18 mouse cellular contexts compared by ENCODE assay signal in genomic region chr1:156764584-156764983, GRCm38 (mm10). TPM values are rescaled to one million over a fixed set of nuclear protein-coding genes. Genes with fewer than 3 reads are reported as not detected.
DNase-seq lines count a peak whose midpoint lies in the region; ATAC-seq and TF ChIP-seq lines count a peak whose summit lies in the region.
"Had no signal": no experiment of that assay in that cellular context is flagged by ENCODE, and none has a peak within 500 bp of the region (broad histone marks: within the 10 kb centered on the region; RNA-seq: fewer than 3 reads in every experiment).

No protein-coding gene starts in this region.

- no peak overlapping the region for H3K4me2 ChIP-seq in stomach, postnatal 0 days (replicated peaks; ENCODE audit: low read depth)
- no peak overlapping the region for H3K4me2 ChIP-seq in midbrain, embryonic 11.5 days
- H3K4me2 ChIP-seq: embryonic facial prominence, embryonic 13.5 days; heart, embryonic 12.5 days; midbrain, embryonic 15.5 days had no signal

- peaks cover 4% of the 10 kb centered on the region; the same call in 1 of the 2 replicates for H3K9me3 ChIP-seq in stomach, postnatal 0 days (ENCODE audit: control insufficient read depth, low read length)
- H3K9me3 ChIP-seq in midbrain, embryonic 11.5 days (ENCODE audit: control insufficient read depth, low read length) = peaks cover 7% of the 10 kb centered on the region; the same call in 1 of the 2 replicates
- H3K9me3 ChIP-seq: midbrain, embryonic 15.5 days had no signal

- H3K9ac ChIP-seq in stomach, postnatal 0 days (ENCODE audit: low read length) = no peak overlapping the region
- H3K9ac ChIP-seq in midbrain, embryonic 11.5 days (ENCODE audit: low read length) = no peak overlapping the region
- H3K9ac ChIP-seq: embryonic facial prominence, embryonic 13.5 days; heart, embryonic 12.5 days; midbrain, embryonic 15.5 days had no signal

- peak; percentile 4 for DNase-seq in CD4-positive, CD25-positive, alpha-beta regulatory T cell, adult 2 months (ENCODE audit: low read depth, low spot score)
- no peak for DNase-seq in layer of hippocampus, adult 2 months (ENCODE audit: low spot score in 2 of 2)
- DNase-seq in layer of hippocampus, adult 11-12 months (ENCODE audit: low spot score) = no peak
- no peak for DNase-seq in spleen, adult 2 months (ENCODE audit: low read depth in 1 of 2, low spot score in 2 of 2)
- DNase-seq in spleen, postnatal 36 days (ENCODE audit: low spot score in 2 of 2) = no peak
- no peak for DNase-seq in stomach, postnatal 0 days (ENCODE audit: low spot score)
- DNase-seq in midbrain, embryonic 11.5 days (ENCODE audit: low spot score, missing footprints) = no peak
- DNase-seq: cerebellum, adult 9-10 months; gastrocnemius, postnatal 25 days; lung, adult 18-20 months; spleen, adult 18-20 months; thymus, postnatal 36 days had no signal

- H3K36me3 ChIP-seq in spleen, adult 2 months (ENCODE audit: control insufficient read depth, insufficient read depth, low read length) = no peaks in the 10 kb centered on the region
- H3K36me3 ChIP-seq in stomach, postnatal 0 days (ENCODE audit: control insufficient read depth, insufficient read depth, low read length) = no peaks in the 10 kb centered on the region
- no peaks in the 10 kb centered on the region for H3K36me3 ChIP-seq in midbrain, embryonic 11.5 days (ENCODE audit: control insufficient read depth, insufficient read depth, low read length)
- H3K36me3 ChIP-seq: embryonic facial prominence, embryonic 13.5 days; heart, embryonic 12.5 days; midbrain, embryonic 15.5 days had no signal

- no peak for TF ChIP-seq EP300 in stomach, postnatal 0 days (optimal IDR thresholded peaks at IDR 0.05)

- H3K27me3 ChIP-seq in spleen, adult 2 months (ENCODE audit: control insufficient read depth, insufficient read depth, low read length) = no peaks in the 10 kb centered on the region
- H3K27me3 ChIP-seq in stomach, postnatal 0 days (ENCODE audit: control insufficient read depth, insufficient read depth, low read length) = no peaks in the 10 kb centered on the region
- H3K27me3 ChIP-seq in midbrain, embryonic 11.5 days (ENCODE audit: control insufficient read depth, insufficient read depth, low read length) = no peaks in the 10 kb centered on the region
- H3K27me3 ChIP-seq: CH12.LX; embryonic facial prominence, embryonic 13.5 days; heart, embryonic 12.5 days; midbrain, embryonic 15.5 days had no signal

- peak; percentile 48 for TF ChIP-seq CTCF in layer of hippocampus, adult 2 months (conservative IDR thresholded peaks at IDR 0.05)
- 0 out of 2 replicates have a peak, but pooled peaks have one; percentile 2 for TF ChIP-seq CTCF in spleen, adult 2 months (IDR thresholded peaks at IDR 0.05; ENCODE audit: extremely low read depth, insufficient read depth, insufficient read length, insufficient replicate concordance)
- peak; percentile 42 for TF ChIP-seq CTCF in stomach, postnatal 0 days (IDR thresholded peaks at IDR 0.05; ENCODE audit: low read depth)

- no peaks in the 10 kb centered on the region for H3K4me1 ChIP-seq in spleen, adult 2 months (ENCODE audit: control insufficient read depth, insufficient read depth, insufficient read length)
- no peaks in the 10 kb centered on the region for H3K4me1 ChIP-seq in stomach, postnatal 0 days (replicated peaks; ENCODE audit: control insufficient read depth, insufficient read depth)
- peaks cover 3% of the 10 kb centered on the region; the same call in 1 of the 2 replicates for H3K4me1 ChIP-seq in midbrain, embryonic 11.5 days (ENCODE audit: control insufficient read depth, insufficient read depth, low read length)
- H3K4me1 ChIP-seq: midbrain, embryonic 15.5 days had no signal

- WGBS in spleen, adult 2 months = 78% methylated on average over 6 of the region's 6 CpGs
- 72% methylated on average over 6 of the region's 6 CpGs for WGBS in stomach, postnatal 0 days
- WGBS in midbrain, embryonic 11.5 days = 69% methylated on average over 6 of the region's 6 CpGs

- no peak overlapping the region for H3K27ac ChIP-seq in layer of hippocampus, adult 2 months
- H3K27ac ChIP-seq in spleen, adult 2 months (ENCODE audit: insufficient read depth, low read length) = no peak overlapping the region
- no peak overlapping the region for H3K27ac ChIP-seq in stomach, postnatal 0 days (replicated peaks)
- H3K27ac ChIP-seq in midbrain, embryonic 11.5 days (ENCODE audit: low read depth, low read length) = no peak overlapping the region
- H3K27ac ChIP-seq: embryonic facial prominence, embryonic 13.5 days; midbrain, embryonic 15.5 days had no signal

- no peak for TF ChIP-seq POLR2A in spleen, adult 2 months (IDR thresholded peaks at IDR 0.05; ENCODE audit: low read depth, low read length)

- no peak overlapping the region for H3K4me3 ChIP-seq in layer of hippocampus, adult 2 months
- H3K4me3 ChIP-seq in spleen, adult 2 months (ENCODE audit: extremely low read depth, insufficient read depth, insufficient read length) = no peak overlapping the region
- no peak overlapping the region for H3K4me3 ChIP-seq in stomach, postnatal 0 days (ENCODE audit: low read depth, low read length)
- no peak overlapping the region for H3K4me3 ChIP-seq in midbrain, embryonic 11.5 days (ENCODE audit: low read depth, low read length)
- H3K4me3 ChIP-seq: embryonic facial prominence, embryonic 13.5 days; heart, embryonic 12.5 days; midbrain, embryonic 15.5 days had no signal

- ATAC-seq in CD4-positive, CD25-positive, alpha-beta regulatory T cell, adult 4 months = no peak
- no peak for ATAC-seq in stomach, postnatal 0 days (ENCODE audit: low FRiP score, low TSS enrichment)
- ATAC-seq in midbrain, embryonic 11.5 days (ENCODE audit: low FRiP score) = no peak
- ATAC-seq: hindbrain, embryonic 16.5 days; midbrain, embryonic 15.5 days had no signal

RNA-seq across cellular contexts. Expression of gene Fam20b, which starts 45.7 kb away (rescaled TPM):
- 10 to 100 TPM; 11.5 to 18.8 TPM for polyA plus RNA-seq in CD4-positive, CD25-positive, alpha-beta regulatory T cell, adult 4 months (2017; shearing (Covaris generic))
- 10 to 100 TPM; 75.4 to 78.3 TPM for total RNA-seq in layer of hippocampus, adult 2 months (2021)
- polyA plus RNA-seq in spleen, adult 2 months (2012; rRNA removed) = 8.9 and 9.6 TPM in 2 replicates
- 24.7 and 28.0 TPM in 2 replicates for polyA plus RNA-seq in stomach, postnatal 0 days (2015; fragmentation: Nextera tagmentation; extraction: Ambion mirVana)
- 21.5 and 22.7 TPM in 2 replicates for polyA plus RNA-seq in midbrain, embryonic 11.5 days (2014; fragmentation: Nextera tagmentation; extraction: Ambion mirVana)
